Mouse (Mus musculus): ENCODE data around the gene Ubd.
"Not testable (repeated sequence)": the region's sequence is repeated elsewhere in the genome, so short reads cannot be mapped to it uniquely, and the experiment has no call there.

The Ubd gene

GRCm38 (mm10) chr17:37193656-37194055 is at the start of gene Ubd:
TSS of gene Ubd (plus strand) at chr17:37193892.
- no peak for DNase-seq (ENCODE audit: low spot score in 2 of 2)

DNA sequence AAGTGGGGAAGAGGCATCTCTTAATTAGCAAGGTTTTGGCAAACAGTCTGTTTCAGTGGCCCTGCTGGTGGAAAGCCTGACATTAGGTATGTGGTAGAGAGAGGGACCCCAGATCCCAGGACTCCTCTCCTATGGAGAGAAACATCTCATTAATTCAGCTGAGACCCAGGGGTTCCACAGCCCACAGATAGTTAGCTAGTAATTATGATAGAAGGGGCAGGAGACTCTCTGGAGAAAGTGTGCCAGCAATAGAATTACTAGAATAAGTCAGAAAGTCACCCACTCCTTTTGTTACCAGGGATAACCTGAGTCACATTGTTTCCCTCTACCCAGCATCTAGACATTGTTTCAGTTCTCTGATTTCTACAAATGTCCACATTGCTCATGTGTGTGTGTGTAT is 32.3 kb upstream of the Ubd start, which contains the start of gene Olfr93:
Gene Olfr93, minus strand, starts transcription at position 101 of the 400 bp plus-strand sequence.
- DNase-seq (ENCODE audit: low spot score in 2 of 2): no peak

- DNase-seq (ENCODE audit: low spot score in 2 of 2): no peak
Observed at GRCm38 (mm10) chr17:37185474-37185873, 8.2 kb upstream of the Ubd start.

DNA sequence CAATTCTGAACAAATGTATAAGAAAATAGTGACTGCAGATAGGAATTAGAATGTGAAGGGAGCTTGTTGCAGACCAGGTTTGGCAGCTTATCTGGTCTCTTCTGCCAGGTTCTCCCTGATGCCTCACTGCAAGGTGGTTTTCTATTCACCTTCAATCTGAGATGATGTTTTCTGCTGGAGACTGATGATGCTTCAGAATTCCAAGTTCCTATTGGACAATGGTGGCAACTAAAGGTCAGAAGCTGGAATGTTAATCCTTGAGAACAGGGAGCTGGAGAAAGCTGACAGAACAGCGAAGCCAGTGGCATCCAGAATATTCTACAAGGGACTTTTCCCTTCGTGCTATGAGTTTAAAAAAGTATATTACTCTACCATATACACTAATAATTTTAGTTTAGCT is 3.0 kb upstream of the Ubd start:
- DNase-seq (ENCODE audit: low spot score in 2 of 2): no peak

- no peak for DNase-seq (ENCODE audit: low spot score in 2 of 2)
Observed at GRCm38 (mm10) chr17:37193032-37193431, 660 bp upstream of the Ubd start.

DNA sequence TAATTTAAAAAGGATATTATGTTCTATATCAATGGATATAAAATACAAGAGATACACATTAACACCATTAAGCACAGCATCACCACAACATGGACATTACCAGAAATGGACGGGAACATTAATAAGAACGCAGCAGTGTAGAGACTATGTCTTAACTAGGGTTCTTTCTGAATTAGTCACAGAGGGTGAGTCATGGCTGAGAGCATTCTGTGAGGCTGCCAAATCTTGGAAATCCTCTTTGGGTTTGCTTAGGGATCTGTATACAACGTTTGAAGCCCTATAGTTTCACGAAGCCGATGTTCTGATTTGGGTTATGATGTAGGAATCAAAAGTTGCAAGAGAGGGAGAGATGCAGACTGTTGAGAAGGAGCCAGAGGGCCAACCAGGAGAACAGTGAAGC is 1.1 kb downstream of the Ubd start:
- no peak for DNase-seq (ENCODE audit: low spot score in 2 of 2)

- peak in 1 of 2 experiments; percentile 22 for DNase-seq (ENCODE audit: low spot score in 2 of 2)
Observed at GRCm38 (mm10) chr17:37196845-37197724, 3.4 kb downstream of the Ubd start.

- DNase-seq (ENCODE audit: low spot score in 2 of 2): no peak
Observed at GRCm38 (mm10) chr17:37200894-37201293, 7.2 kb downstream of the Ubd start, which contains the start of gene Olfr94. TSS of gene Olfr94 (minus strand) at chr17:37200994.

DNA sequence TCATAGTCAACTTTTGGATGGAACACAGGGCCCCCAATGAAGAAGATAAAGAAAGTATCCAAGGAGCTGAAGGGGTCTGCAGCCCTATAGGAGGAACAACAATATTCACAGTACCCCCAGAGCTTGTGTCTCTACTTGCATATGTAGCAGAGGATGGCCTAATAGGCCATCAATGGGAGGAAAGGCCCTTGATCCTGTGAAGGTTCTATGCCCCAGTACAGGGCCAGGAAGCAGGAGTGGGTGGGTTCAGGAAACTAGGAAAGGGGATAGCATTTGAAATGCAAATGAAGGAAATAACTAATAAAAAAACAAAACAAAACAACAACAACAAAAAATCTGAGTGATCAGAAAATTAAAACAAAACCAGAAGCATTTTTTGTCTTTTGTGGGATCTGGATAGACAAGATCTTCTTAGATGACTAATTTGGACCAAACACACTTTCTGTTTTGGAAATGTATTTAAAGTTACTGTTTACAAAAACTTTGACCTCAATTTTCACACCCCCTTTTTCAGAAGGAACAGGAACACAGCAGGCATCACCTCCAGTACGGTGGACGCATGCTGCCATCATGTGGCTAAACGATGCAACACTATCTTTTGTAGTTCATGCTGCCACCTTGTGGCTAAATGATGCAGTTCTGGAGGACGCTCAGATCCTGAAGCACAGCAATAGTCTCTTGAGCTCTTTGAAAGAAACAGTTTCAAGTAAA is 9.7 kb downstream of the Ubd start:
- peak; percentile 84 for DNase-seq (ENCODE audit: low spot score in 2 of 2)

DNA sequence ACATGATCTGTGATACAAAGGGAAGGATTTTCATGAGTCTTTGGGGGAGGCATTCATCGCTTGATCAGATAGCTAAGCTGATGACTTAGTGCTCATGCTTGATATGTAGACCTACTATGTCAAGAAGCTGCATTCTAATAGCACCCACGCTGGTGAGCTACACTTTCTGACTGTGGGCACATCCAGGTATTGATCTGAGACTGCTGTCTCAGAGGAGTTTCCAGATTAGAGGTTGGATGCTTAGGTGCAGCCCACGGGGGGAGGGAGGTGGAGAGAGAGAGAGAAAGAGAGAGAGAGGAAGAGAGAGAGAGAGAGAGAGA is 10.2 kb downstream of the Ubd start:
- no peak for DNase-seq (ENCODE audit: low spot score in 2 of 2)

DNA sequence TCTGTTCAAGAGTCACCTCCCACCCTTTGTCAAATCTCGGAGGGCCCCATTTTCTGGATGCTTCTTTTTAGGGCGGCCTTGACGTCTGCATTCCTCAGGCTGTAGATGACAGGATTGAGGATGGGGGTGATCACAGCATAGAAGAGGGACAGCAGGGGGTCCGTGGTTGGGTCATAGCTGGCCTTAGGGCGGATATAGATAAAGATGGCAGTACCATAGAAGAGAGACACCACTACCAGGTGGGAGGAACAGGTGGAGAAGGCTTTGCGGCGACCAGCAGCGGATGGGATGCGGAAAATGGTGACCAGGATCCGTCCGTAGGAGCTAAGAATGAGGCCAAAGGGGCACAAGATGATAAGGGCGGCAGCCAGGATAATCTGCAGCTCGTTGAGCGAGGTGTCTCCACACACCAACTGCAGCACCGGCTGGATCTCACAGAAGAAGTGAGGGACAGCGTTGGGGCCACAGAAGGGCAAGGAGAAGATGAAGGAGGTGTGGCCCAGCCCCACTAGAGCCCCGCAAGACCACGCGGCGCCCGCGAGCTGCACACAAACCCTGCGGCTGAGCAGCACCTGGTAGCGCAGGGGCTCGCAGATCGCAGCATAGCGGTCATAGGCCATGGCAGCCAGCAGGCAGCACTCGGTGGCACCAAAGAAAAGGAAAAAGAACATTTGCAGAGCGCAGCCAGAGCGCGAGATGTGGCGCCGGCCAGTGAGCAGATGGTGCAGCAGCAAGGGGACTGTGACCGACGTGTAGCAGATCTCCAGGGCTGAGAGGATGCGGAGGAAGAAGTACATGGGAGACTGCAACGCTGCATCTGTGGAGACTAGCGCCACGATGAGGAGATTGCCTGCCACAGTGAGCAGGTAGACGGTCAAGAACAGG is 17.4 kb downstream of the Ubd start:
- DNase-seq (ENCODE audit: low spot score in 2 of 2): no peak

DNA sequence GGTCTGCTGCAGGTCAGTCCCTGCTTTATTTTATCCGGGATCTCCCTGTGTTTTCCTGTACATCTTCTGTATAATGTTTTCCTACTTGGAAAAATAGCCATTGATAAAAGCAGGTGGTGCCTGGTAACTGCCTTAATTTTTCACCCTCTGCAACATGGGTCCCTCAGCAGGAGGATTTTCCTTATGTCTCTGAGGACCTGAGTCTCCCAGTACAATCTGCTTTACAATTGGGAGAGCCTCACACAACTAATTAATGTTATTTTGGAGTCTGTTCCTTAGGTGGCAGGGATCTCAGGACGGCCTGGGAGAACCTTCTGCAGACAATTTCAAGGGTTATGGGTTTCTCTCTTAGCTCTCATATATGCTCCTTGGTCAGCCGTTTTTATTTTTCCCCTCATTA is 19.3 kb downstream of the Ubd start, which contains the start of gene Olfr95:
Gene Olfr95, minus strand, starts transcription at position 101 of the 400 bp plus-strand sequence.
- DNase-seq (ENCODE audit: low spot score in 2 of 2): no peak

GRCm38 (mm10) chr17:37218486-37218885 is 24.8 kb downstream of the Ubd start:
- DNase-seq (ENCODE audit: low spot score in 2 of 2): no peak

DNA sequence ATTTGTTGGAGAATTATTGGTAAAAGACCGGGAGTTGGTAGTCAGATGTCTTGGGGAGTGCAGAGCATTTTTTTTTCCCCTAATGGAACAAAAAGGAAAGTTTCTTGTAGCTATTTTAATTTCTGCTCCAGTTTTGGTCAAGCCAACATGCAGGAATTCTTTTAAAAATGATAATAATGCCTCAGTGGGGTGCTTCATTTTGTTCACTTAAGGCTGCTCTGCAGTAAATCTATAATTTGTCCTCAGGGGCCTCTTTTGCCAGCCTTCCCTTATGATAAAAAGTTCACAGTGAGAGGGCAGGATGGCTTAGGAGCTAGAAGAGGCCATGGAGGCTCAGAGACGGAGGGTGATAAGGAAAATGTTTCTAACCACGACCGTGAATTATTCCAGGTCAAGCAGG is 26.2 kb downstream of the Ubd start, which contains the start of gene Olfr96:
Gene Olfr96, plus strand, starts transcription at position 301 of the 400 bp plus-strand sequence.
- no peak for DNase-seq (ENCODE audit: low spot score in 2 of 2)

DNA sequence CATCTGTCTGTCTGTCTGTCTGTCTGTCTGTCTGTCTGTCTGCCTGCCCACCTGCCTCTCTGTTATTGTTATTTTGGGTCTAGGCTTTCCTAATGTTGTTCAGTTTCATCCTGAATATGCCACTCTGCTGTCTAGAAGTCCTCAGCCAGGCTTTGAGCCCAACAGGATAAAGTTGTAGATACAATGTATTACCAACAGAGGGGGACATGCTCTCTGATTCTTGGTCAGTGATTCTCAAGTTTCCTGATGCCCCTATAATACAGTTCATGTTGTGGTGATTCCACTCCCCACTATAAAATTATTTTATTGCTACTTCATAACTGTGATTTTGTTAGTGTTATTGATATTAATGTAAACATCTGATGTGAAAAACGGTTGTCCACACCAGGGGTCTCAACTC is 28.2 kb downstream of the Ubd start:
- no peak for DNase-seq (ENCODE audit: low spot score in 2 of 2)

GRCm38 (mm10) chr17:37237230-37237629 is 43.5 kb downstream of the Ubd start, which contains the start of gene Olfr97:
TSS of gene Olfr97 (minus strand) at chr17:37237330.
- DNase-seq (ENCODE audit: low spot score in 2 of 2): not testable (repeated sequence)

DNA sequence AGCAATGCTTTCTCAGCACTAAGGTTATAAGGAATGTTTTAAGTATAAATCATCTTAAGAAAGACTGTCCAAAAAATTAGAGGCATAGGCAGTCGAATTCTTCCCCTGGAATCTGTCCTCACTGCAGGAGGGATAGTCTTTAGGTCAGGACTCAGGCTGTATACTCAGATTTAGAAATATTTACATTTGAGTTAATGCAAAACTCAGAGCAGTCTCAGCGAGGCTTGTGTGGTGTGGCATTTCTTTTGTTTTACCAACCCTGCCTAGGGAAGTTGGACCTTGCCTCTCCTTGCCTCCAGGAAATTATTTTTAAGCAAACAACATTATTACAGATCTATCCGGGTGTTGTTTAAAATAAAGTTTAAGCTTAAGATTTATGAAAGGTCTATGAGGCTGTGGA is 48.5 kb downstream of the Ubd start:
- no peak for DNase-seq (ENCODE audit: low spot score in 2 of 2)
